Mouse (Mus musculus) hindbrain, embryonic 12.5 days (tissue): ENCODE results near the gene Glp2r. TPM values are rescaled to one million over a fixed set of nuclear protein-coding genes. Genes with fewer than 3 reads are reported as not detected.

Source experiments
- ATAC-seq: fragments of 200-750 bp; cut with Nextera tagmentation; 2 replicates; pipeline ENCODE4 v1.8.0; 2017; ENCODE audit warnings: moderate TSS enrichment; ENCODE audit not compliant: low FRiP score
- H3K27ac ChIP-seq: fragments of 300-500 bp; sonication (generic); 2 replicates; pipeline ENCODE4 v1.5.1; 2016; ENCODE audit warnings: mild to moderate bottlenecking
- H3K27me3 ChIP-seq: fragments of 300-500 bp; sonication (generic); 2 replicates; pipeline ENCODE4 v1.6.1; 2016; ENCODE audit warnings: mild to moderate bottlenecking
- H3K36me3 ChIP-seq: fragments of 300-500 bp; sonication (generic); 2 replicates; pipeline ENCODE4 v1.6.1; 2016; ENCODE audit warnings: mild to moderate bottlenecking
- H3K4me1 ChIP-seq: fragments of 300-500 bp; sonication (generic); 2 replicates; pipeline ENCODE4 v1.6.1; 2016
- H3K4me2 ChIP-seq: fragments of 300-500 bp; sonication (generic); replicated peaks from 2 replicates; pipeline ENCODE4 v1.6.1; 2016; ENCODE audit warnings: mild to moderate bottlenecking
- H3K4me3 ChIP-seq: fragments of 300-500 bp; sonication (generic); 2 replicates; pipeline ENCODE4 v1.5.1; 2016; ENCODE audit warnings: mild to moderate bottlenecking
- H3K9ac ChIP-seq: fragments of 300-500 bp; sonication (generic); 2 replicates; pipeline ENCODE4 v1.6.1; 2016; ENCODE audit warnings: mild to moderate bottlenecking, moderate library complexity
- H3K9me3 ChIP-seq: fragments of 300-500 bp; sonication (generic); replicated peaks from 2 replicates; pipeline ENCODE4 v1.6.1; 2016; ENCODE audit warnings: mild to moderate bottlenecking
- whole genome bisulfite sequencing: fragments of 180-500 bp; shearing (Covaris S2); methylation state at CpG from one replicate; pipeline ENCODE4 v1.1.7; 2016; 5-methylcytosine and 5-hydroxymethylcytosine counted together
- polyA plus RNA-seq: library from polyadenylated mRNA; unstranded; fragments of >200 nt; fragmentation: Nextera tagmentation; extraction: Ambion mirVana; gene quantifications from 2 replicates; pipeline ENCODE4 v1.2.1, GENCODE M21; 2016

Gene Glp2r
- polyA plus RNA-seq, 1 experiment from 2014 or later = not detected

DNA sequence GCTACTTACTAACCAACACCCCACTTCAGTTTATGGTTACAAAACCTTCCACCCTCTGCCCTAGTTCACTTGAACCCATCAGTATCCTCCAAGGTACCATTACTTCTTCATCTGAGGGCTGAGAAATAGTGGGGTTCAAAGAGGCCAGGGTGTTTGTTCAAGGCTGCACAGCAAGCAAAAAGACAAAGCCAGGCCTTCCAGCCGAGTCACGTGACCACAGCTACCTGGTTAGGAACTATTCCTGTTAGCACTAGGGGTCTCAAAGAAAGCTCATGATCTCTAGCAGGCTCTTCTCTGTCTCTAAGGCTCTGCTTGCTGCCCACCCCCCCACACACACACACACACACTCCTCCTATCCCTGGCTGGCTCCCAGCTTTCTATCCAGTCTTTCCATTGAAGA, 738 bp upstream of the Glp2r start:
- H3K4me3 ChIP-seq = no peak overlapping the region
- no peaks in the 10 kb centered on the region for H3K36me3 ChIP-seq
- no peaks in the 10 kb centered on the region for H3K27me3 ChIP-seq
- H3K9me3 ChIP-seq = no peaks in the 10 kb centered on the region
- H3K4me2 ChIP-seq = no peak overlapping the region
- ATAC-seq = no peak
- H3K9ac ChIP-seq = no peak overlapping the region
- H3K27ac ChIP-seq = no peak overlapping the region
- WGBS = 85% methylated on average over 2 of the region's 2 CpGs
- no peaks in the 10 kb centered on the region for H3K4me1 ChIP-seq

GRCm38 (mm10) chr11:67757373-67758167, 13.4 kb downstream of the Glp2r start:
- no peak overlapping the region for H3K4me2 ChIP-seq
- H3K9ac ChIP-seq = no peak overlapping the region

GRCm38 (mm10) chr11:67756287-67756686, 14.7 kb downstream of the Glp2r start:
- no peak overlapping the region for H3K9ac ChIP-seq
- no peak overlapping the region for H3K27ac ChIP-seq
- no peaks in the 10 kb centered on the region for H3K27me3 ChIP-seq
- H3K4me3 ChIP-seq = no peak overlapping the region
- no peaks in the 10 kb centered on the region for H3K4me1 ChIP-seq
- H3K9me3 ChIP-seq = no peaks in the 10 kb centered on the region
- no peak for ATAC-seq
- no peaks in the 10 kb centered on the region for H3K36me3 ChIP-seq
- WGBS = 86% methylated on average over 1 of the region's 1 CpGs
- H3K4me2 ChIP-seq = no peak overlapping the region

More at GRCm38 (mm10) chr11:67757373-67758167, 13.4 kb downstream of the Glp2r start:
- 76% methylated on average over 15 of the region's 15 CpGs for WGBS
- no peaks in the 10 kb centered on the region for H3K36me3 ChIP-seq
- no peak for ATAC-seq
- H3K4me1 ChIP-seq = no peaks in the 10 kb centered on the region
- no peak overlapping the region for H3K27ac ChIP-seq
- H3K4me3 ChIP-seq = no peak overlapping the region
- no peaks in the 10 kb centered on the region for H3K27me3 ChIP-seq
- H3K9me3 ChIP-seq = no peaks in the 10 kb centered on the region

DNA sequence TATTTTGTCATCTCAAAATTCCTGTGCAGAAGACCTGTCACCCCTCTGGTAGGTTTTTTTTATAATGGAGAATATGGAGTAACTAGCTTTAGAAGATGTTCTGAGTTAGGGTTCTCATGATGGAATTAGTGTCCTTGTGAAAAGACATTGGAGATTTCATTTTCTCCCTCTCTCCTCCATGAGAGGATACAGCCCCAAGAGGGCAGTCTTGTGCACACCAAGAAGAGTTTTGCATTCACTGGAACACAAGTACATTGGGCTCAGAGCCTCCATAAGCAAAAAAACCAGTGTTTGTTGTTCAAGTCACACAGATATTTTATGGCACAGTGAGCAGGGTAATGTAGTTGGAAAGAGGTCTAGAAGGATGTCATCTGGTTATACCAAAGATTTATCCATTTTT, 29.4 kb downstream of the Glp2r start:
- no peaks in the 10 kb centered on the region for H3K36me3 ChIP-seq
- H3K4me1 ChIP-seq = no peaks in the 10 kb centered on the region
- no peaks in the 10 kb centered on the region for H3K9me3 ChIP-seq
- H3K4me2 ChIP-seq = no peak overlapping the region
- no peak overlapping the region for H3K4me3 ChIP-seq
- ATAC-seq = no peak
- H3K27ac ChIP-seq = no peak overlapping the region
- H3K27me3 ChIP-seq = no peaks in the 10 kb centered on the region
- no peak overlapping the region for H3K9ac ChIP-seq

- no peak for ATAC-seq
- H3K9me3 ChIP-seq = no peaks in the 10 kb centered on the region
These were observed 32.0 kb downstream of the Glp2r start for GRCm38 (mm10) chr11:67738846-67739490.

DNA sequence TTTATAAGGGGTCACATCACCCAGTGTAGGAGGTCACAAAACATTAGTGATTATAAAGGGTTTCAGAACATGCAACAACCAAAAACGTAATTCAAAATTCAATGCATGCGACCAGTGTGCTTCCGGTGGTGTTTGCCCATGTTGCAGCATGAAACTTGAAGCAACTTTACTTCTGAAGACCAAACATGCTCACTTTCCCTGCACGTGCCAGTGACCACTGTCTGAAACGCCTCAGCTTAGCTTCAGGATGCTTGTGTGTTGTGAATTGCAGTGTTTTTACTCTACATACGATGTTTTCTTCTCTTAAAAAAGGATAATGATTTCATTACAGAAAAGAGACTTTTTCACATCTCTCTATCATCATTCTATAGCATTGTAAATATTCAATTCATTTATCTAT, 32.6 kb downstream of the Glp2r start:
- no peaks in the 10 kb centered on the region for H3K36me3 ChIP-seq

More at GRCm38 (mm10) chr11:67738846-67739490, 32.0 kb downstream of the Glp2r start:
- Histone ChIP-seq H3K4me2 (no peak overlapping the region), H3K4me3 (no peak overlapping the region), H3K27ac (no peak overlapping the region), H3K36me3 (no peaks in the 10 kb centered on the region), H3K9ac (no peak overlapping the region), H3K4me1 (no peaks in the 10 kb centered on the region), H3K27me3 (no peaks in the 10 kb centered on the region)
- WGBS = 93% methylated on average over 5 of the region's 5 CpGs

DNA sequence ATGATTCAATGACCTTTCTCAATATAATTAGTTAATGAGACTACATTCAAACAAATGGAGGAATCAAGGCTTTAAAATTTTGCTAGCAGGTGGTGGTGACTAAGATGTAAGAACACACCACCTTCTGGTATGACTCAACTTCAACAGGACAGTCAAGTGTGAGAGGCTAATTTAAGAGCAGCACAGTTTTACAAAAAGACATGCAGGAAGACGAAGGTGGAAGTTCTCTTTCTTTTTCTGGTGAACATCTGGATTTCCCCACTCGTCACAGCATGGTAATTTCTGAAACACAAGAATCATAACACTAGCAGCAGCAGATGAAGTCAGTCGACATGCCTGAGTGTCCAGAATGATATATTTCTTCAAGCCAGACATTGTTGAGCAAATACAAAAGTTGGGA, 36.4 kb downstream of the Glp2r start:
- no peak for ATAC-seq
- 81% methylated on average over 3 of the region's 3 CpGs for WGBS
- H3K36me3 ChIP-seq = no peaks in the 10 kb centered on the region
- no peak overlapping the region for H3K9ac ChIP-seq
- H3K4me1 ChIP-seq = no peaks in the 10 kb centered on the region
- no peak overlapping the region for H3K27ac ChIP-seq
- H3K4me2 ChIP-seq = no peak overlapping the region
- H3K9me3 ChIP-seq = no peaks in the 10 kb centered on the region
- H3K4me3 ChIP-seq = no peak overlapping the region
- no peaks in the 10 kb centered on the region for H3K27me3 ChIP-seq

More for the DNA sequence above, 32.6 kb downstream of the Glp2r start:
- Histone ChIP-seq H3K4me1 (no peaks in the 10 kb centered on the region), H3K27ac (no peak overlapping the region), H3K9me3 (no peaks in the 10 kb centered on the region), H3K9ac (no peak overlapping the region), H3K4me3 (no peak overlapping the region), H3K4me2 (no peak overlapping the region), H3K27me3 (no peaks in the 10 kb centered on the region)
- WGBS = 88% methylated on average over 6 of the region's 6 CpGs
- no peak for ATAC-seq

DNA sequence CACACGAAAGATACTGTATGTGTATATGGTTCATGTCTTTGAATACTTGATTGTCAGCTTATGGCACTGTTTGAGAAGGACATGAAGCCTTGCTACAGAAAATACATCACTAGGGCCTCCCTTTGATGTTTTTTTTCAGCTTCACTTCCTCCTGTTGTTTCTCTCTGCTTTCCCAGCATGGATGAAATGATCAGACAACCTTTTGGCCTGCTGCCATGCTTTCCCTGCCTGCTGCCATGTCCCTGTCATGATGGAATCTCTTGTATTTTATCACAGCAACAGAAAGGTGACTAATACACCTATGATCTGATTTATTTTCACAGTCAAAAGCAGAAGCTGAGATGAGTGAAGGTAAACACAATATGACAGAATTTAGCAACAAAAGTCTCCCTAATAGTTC, 37.2 kb downstream of the Glp2r start:
- H3K27ac ChIP-seq = no peak overlapping the region
- H3K9ac ChIP-seq = no peak overlapping the region
- no peak overlapping the region for H3K4me3 ChIP-seq
- no peaks in the 10 kb centered on the region for H3K9me3 ChIP-seq
- H3K4me2 ChIP-seq = no peak overlapping the region
- H3K4me1 ChIP-seq = no peaks in the 10 kb centered on the region
- H3K36me3 ChIP-seq = no peaks in the 10 kb centered on the region
- no peaks in the 10 kb centered on the region for H3K27me3 ChIP-seq
- WGBS = 87% methylated on average over 1 of the region's 1 CpGs
- no peak for ATAC-seq

GRCm38 (mm10) chr11:67731056-67731455, 39.9 kb downstream of the Glp2r start:
- ATAC-seq = no peak
- Histone ChIP-seq H3K4me3 (no peak overlapping the region), H3K27me3 (no peaks in the 10 kb centered on the region), H3K27ac (no peak overlapping the region), H3K9ac (no peak overlapping the region), H3K4me1 (no peaks in the 10 kb centered on the region), H3K9me3 (no peaks in the 10 kb centered on the region), H3K4me2 (no peak overlapping the region), H3K36me3 (no peaks in the 10 kb centered on the region)
- 92% methylated on average over 2 of the region's 2 CpGs for WGBS

DNA sequence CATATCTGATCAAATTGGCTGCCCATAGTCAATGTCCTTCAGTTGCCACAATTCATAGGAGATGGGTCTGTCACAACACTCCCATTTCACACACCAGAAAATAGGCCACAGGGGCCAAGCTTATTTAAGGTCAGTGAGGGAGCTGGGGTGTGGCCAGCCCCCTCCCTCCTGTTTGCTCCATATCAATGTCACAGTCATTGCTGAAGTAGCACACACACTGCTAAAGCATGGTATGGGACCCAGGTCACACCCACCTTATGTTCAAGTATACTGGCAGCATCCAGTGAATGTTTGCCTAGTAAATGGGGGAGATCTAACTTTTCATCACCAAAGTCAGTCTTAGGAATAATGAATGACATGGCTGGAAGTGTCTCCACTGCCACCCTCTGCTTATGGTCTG, 42.2 kb downstream of the Glp2r start:
- H3K27me3 ChIP-seq = no peaks in the 10 kb centered on the region
- no peaks in the 10 kb centered on the region for H3K4me1 ChIP-seq
- H3K4me3 ChIP-seq = no peak overlapping the region
- no peaks in the 10 kb centered on the region for H3K36me3 ChIP-seq
- H3K4me2 ChIP-seq = no peak overlapping the region
- H3K9ac ChIP-seq = no peak overlapping the region
- H3K9me3 ChIP-seq = no peaks in the 10 kb centered on the region
- no peak for ATAC-seq
- no peak overlapping the region for H3K27ac ChIP-seq

DNA sequence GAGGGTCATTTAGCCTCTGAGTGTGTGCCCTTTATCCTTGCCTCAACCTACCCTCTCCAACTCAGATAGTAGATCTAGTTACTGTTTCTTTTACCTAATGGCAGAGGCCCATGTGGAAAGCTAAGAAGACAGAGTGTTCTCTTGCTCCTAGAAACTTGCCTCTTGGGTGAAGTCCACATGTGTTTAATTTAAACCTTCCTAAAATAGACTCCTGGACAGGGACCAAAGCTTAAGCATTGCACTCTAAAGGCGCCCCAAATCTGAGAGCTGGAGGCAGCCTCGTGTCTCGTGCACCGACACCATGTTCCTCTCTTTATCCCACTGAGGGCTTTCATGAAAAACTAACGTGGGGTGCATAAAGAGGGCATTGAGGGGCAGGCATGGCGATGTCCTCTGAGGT, 43.9 kb downstream of the Glp2r start:
- WGBS = 79% methylated on average over 6 of the region's 6 CpGs
- no peak for ATAC-seq
- Histone ChIP-seq H3K9me3 (no peaks in the 10 kb centered on the region), H3K36me3 (no peaks in the 10 kb centered on the region), H3K4me2 (no peak overlapping the region), H3K27ac (no peak overlapping the region), H3K27me3 (no peaks in the 10 kb centered on the region), H3K9ac (no peak overlapping the region), H3K4me3 (no peak overlapping the region), H3K4me1 (no peaks in the 10 kb centered on the region)

GRCm38 (mm10) chr11:67723231-67724013, 47.5 kb downstream of the Glp2r start:
- no peak overlapping the region for H3K9ac ChIP-seq
- H3K4me3 ChIP-seq = no peak overlapping the region
- WGBS = 72% methylated on average over 8 of the region's 8 CpGs
- H3K36me3 ChIP-seq = no peaks in the 10 kb centered on the region
- no peaks in the 10 kb centered on the region for H3K9me3 ChIP-seq
- H3K27me3 ChIP-seq = no peaks in the 10 kb centered on the region
- no peak overlapping the region for H3K4me2 ChIP-seq
- no peak overlapping the region for H3K27ac ChIP-seq
- H3K4me1 ChIP-seq = no peaks in the 10 kb centered on the region
- no peak for ATAC-seq
